Mouse (Mus musculus): Measurements from ENCODE around the gene Rnf41.

Gene Rnf41

DNA sequence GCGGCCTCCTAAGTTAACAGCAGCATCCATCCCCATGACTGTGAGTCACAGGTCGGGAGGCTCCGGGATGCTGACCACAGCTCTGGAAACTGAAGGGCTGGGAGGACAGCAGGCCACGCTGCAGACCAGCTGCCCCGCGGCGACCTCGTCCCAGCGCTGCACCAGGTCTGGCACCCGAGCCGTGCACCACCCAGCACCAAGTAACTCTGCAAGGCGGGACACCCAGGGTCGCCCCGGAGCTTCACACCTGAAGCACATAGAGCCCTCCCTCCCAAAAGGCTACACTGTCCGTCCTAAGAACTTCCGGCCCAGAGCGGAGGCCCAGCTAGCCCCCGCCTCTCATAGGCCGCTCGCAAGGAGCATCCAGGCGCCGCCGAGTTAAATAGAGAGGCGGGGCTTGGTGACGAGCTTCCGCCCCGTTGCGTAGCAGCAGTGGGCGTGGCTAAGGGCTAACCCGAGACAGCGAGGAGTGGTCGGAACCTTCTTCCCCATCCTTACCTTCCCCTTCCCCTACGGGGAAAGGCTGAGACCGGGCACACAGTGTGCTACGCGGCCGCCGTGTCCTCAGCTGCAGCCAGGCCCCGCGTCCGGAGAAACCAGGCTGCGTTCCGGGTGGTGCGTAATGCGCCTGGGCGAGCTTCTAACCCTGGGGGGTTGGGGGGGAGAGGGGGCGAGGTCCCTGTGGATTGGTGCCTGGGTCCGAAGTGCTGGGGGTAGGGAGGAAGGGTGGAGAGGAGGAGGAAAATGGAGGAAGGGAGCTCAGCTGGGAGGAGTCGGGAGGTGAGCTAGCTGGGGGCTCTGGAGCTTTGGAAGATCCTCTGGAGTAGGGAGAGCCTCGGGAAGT is at the start of gene Rnf41, which contains the start of gene Nabp2:
Gene Rnf41 (plus strand): TSS at position 447 of the 844 bp plus-strand sequence.
Gene Nabp2 (minus strand): TSS at position 282 of the 844 bp plus-strand sequence.
- peak; percentile 96 for DNase-seq

DNA sequence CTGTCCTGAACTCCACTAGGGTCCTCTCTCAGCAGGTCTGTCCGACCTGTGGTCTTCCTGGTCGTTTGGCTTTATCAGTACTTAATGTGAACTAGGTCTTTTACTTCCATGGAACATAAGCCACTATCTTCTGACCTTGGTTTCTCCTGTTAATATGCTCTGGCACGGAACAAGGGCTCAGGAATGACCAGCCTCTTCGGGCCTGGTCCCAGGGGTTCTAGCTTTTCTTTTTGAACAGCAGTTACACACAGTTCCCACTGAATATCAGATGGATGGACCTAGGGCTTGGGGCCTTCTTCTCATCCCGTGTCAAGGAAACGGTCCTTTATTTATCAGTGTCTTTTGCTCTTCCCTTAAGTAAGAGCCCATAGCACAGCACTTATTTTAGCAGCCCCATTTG is 49.6 kb upstream of the Rnf41 start:
- no peak for DNase-seq

DNA sequence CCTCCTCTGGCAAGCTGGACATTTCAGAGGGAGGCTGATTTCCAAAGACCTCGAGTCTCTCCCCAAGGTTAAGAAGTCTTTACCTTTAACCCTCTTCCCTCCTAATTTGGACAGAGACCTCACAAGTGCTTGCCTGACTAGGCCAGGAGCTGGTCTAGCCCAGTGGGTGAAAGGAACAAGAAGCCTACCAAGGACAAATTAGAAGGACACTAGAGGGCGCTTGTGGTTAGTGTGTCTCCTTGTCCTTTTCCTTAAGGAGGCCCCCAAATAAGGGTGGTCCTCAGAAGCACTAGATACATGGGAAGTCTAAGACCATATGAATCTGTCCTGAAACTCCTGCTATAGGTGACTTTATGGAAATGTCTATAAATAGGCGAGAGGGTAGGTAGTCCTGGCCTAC is 48.9 kb upstream of the Rnf41 start:
- DNase-seq, result no peak

DNA sequence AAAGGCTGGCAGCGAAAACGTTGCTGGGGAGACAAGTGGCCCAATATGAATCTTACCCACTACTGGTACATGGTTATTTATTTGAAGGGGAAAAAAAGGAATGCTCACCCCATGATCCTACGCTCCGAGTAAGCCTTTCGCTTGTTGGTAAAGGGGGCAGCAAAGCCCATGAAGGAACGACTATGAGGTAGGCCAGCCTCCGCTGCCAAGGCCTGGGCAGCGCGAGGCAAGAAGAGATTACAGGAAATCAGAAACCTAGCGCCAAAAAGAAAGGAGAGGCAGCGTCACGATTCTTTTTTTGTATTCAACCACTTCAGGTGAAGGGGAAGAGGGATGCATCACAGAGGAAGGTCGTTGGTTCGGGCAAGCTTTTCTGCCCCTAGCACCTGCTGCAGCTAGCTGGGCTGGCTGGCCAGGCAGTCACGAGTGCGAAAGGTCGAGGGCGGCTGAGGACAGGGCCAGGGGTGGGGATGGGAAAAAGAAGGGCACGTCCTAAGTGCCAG is 43.5 kb upstream of the Rnf41 start:
- DNase-seq, result no peak

DNA sequence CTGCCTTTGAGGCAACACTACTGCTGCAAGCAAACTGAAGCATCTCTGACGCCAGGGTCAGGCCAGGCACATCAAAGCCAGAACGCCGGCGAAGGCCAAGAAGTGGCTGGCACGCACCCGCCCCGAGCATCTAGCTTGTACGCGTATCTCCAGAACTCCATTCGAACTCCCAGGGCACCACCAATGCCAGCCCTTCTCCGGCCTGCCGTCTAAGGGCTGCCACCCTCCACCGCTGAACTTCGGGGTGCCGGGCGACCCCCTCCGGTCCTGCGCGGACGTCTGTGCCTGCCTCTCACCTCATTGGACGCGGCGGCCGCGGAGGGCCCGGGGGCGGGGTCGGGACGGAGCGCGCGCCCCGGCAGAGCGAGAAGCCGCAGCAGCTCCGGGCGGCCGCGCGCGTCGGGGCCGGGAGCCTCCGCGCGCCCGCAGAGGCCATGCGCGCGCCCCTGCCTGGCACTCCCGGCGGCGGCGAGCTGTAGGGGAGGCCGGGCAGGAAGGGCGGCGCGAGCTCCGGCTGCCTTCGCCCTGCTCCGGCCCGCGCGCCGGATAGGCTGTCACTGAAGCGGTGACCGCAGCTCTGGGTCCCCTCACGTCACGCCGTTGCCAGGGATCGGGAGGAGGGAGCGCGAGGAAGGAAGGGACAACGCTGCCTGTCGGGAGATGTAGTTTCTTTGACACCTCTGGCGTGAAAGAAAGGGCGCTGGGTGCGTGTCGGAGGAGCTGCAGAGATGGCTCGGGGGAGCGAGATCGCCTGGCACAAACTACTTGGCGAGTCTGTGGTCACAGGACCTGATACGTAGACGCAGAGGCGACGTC is 42.8 kb upstream of the Rnf41 start, which contains the start of gene Coq10a:
Gene Coq10a (minus strand): TSS at position 596 of the 816 bp plus-strand sequence.
- peak; percentile 95 for DNase-seq

DNA sequence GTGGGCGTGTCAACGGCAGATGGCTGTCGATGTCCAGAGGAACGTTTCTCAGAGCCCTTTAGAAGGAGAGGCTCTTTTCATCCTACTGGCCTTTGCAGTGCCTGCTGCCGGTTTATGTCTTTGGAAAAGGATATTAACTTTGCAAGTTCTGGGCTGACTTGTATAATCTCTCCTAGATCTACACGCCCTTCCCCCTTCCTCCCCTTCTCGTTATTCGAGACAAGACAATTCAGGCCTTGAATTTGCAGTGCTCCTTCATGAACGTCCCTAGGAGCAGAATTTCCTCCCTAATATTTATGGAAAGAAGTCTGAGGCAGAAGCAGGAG is 42.3 kb upstream of the Rnf41 start:
- no peak for DNase-seq

DNA sequence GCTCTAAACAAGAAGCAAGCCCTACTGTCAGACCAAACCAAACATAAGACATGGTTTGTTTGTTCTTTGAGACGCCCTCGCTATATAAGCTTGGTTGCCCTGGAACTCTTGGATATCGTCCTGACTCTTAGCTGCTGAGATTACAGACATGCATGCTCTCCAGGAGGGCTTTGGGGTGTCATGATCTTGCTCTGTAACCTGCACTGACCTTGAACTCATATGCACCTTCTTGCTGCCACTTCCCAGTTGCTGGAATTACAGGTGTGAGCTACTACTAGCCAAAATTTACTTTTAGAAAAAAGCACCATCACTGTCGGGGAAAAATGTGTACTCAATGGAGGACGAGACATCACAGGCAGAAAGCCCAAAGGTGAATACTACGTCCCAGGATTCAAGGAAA is 41.9 kb upstream of the Rnf41 start:
- no peak for DNase-seq

DNA sequence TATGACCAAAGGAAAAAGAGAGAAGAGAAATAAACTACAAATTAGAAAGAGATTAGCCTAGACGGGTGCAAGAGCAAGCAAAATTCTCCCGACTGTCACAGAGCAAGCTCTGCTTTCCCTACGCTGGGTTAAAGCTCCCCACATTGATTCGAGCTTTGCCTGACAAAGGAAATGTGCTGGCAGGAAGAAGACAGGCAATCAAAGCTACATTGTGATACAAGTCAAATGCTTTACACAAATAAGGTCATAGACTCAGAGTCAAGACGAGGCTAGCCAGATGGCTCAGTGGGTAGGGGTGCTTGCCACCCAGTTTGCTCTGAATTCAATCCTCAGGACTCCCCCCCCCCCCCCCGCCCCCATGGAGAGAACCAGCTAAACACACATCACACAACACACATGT is 41.4 kb upstream of the Rnf41 start:
- DNase-seq, result no peak

DNA sequence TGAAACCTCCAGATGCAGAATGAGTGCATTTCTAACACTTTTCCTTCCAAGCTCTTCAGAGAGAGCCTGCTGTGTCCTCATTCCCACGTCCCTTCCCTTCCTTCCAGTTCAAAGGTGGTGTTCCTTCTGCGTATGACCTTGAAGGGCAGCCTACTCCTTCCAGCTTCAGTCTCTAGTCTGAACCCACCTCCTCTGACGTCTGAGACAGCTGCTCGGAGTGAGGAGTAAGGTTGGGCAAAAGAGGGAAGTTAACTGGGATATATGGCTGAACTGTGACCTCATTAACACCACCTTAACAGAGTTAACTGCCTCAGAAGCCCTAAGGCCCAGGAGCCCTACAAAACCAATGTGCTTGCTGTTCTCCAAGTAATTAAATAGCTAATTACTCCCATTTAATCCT is 40.9 kb upstream of the Rnf41 start:
- no peak for DNase-seq

DNA sequence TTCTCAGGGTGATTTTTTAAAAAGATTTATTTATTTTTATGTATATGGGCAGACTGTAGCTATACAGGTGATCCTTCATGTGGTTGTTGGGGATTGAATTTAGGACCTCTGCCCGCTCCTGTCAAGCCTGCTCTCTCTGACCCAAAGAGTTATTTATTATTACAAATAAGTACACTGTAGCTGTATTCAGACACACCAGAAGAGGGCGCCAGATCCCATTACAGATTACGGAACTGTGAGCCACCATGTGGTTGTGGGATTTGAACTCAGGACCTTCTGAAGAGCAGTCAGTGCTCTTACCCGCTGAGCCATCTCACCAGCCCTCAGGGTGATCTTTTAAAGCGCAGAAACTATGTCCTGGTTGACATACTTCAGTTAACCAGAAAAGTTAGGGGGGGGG is 39.3 kb upstream of the Rnf41 start:
- no peak for DNase-seq

DNA sequence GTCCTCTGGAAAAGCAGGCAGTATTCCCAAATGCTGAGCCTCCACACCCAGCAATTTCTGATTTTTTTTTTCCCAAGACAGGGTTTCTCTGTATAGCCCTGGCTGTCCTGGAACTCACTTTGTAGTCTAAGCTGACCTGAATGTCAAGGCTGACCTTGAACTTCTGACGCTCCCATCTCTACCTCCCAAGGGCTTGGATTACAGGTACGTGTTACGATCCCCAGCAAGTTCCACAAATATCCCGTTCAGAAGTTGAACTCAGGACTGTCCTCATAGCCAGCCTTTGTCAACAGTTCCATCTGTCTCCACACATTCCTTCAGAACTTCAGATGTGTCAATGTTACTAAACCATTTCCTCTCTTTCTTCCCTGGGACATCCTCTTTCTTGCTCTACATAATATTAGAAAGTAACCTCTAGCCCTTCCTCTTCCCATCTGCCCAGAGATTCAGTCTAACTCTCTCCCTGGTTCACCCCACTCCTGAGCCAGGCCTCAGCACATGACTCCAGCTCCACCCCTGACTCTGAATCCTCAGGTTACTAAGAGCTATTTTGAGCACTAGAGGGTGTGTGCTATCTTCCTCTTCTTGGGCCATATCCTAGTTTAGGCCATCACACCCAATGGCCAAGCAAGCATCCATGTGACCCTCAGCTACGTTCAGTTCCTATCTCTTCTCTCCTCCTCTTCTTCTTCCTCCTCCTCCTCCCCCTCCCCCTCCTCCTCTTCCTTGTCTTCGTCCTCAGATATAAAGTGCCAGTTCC is 38.3 kb upstream of the Rnf41 start:
- DNase-seq, result no peak

DNA sequence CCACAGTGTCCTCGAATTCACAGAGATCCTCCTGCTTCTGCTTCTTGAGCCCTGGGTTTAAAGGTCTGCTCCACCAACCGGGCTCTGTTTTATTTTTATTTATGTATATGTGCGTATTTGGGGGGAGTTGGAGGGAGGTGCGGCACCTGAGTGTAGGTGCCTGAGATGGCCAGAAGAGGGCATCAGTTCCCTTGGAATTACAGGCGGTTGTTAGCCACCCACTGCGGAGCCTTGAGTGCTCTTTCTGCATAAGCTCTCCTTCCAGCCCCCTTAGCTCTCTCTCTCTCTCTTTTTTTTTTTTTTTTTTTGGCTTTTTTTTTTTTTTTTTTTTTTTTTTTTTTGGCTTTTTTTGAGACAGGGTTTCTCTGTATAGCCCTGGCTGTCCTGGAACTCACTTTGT is 37.1 kb upstream of the Rnf41 start:
- DNase-seq, result no peak

DNA sequence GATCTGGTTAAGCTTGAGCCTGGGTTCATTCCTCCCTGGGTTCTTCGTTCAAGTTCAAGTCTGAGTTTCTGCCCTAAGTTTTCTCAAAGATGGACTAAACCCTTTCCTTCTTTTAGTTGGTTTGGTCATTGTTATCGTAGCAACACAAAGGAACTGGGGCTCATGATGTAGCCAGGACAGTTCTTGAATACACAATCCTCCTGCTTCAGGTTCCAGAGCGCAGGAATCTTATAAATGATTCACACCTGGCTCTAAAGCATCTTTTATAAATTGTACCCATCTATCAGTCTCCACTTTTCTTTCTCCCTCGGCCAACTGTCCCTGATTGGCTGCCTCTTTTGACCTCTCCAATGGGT is 35.4 kb upstream of the Rnf41 start:
- DNase-seq, result no peak

DNA sequence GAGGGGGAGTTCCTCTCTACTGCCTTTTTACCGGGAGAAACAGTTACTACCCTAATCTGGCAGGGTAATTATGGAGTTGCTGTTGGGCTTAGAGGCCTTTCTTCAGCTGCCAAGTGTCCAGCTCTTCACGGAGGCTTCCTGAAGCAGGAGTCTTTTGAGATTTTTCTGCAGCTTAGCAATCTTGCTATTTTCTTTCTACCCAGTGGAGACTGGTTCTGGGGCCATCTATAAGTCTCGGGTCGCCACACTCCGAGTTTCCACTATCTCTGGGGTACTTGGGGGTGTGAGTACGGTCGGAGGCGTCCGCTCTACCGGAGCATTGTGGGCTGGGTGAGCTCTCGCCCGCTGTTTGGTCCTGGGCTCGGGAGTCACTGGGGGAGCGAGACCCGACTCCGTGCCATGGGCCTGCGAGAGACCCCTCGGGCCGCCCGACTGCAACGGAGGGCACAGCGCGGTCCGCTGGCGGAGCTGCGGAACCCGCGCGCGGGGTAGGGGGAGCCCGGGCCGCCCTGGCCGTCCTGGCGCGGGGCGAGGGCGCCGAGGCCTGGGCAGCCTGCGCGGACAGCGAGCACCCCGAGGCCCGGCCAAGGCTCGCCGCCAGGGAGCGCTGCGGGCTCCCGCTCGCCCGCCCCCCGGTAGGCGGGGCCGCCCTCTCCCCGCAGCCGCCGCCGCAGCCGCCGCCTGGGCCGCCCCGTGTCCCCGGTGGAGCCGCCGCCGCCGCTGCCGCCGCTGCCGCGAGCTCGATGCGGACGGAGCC is 34.8 kb upstream of the Rnf41 start, which contains the start of gene Ankrd52:
Gene Ankrd52 (plus strand): TSS at position 661 of the 757 bp plus-strand sequence.
- peak; percentile 83 for DNase-seq

DNA sequence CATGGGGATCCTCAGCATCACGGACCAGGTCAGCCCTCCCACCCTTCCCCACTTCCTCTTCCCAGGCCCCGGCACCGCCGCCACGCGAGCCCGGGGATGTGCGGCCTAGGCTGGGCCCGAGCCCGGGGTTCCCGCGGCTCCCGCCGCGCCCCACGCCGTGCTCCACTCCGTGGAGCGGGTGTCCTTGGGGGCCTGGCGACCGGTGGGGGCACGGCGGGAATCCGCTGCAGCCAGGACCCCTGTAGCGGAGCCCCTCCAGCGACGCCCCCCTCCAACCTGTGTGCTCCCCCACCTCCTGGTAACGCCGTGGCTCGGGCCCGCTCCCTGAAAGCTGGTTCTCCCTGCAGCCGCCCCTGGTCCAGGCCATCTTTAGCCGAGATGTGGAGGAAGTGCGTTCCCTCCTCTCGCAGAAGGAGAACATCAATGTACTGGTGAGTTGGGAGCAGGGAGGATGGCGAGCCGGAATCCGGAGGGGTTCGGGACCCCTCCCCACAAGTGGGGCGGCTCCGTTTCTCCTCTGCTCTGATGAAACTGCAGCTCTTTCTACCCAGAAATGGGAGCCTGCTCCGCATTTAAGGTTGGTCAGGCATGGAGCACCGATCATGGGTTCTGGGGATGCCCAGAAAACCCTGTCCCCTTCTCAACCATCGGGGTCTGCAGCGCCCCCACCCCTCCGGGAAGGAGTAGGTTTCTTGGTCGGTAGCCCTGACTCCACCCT is 34.1 kb upstream of the Rnf41 start:
- peak; percentile 37 for DNase-seq

DNA sequence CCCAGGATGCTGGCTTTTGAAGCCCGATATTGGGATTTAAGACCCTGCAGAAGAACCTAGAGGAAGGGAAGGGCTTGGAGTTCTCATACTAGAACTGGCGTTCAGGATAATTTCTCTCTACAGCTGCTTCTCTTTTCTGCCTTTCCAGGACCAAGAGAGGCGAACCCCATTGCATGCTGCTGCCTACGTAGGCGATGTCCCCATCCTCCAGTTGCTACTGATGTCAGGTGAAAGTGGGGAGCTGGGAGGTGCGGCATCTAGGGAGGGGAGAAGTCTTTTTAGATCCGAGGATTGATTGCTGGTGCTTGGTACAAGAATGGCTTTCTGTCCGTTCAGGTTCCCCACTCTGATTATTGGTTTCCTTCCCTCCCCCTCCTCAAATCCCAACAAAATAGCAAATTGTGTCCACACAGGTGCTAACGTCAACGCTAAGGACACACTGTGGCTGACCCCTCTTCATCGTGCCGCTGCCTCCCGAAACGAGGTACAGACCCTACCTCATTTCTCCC is 33.5 kb upstream of the Rnf41 start:
- peak; percentile 42 for DNase-seq

DNA sequence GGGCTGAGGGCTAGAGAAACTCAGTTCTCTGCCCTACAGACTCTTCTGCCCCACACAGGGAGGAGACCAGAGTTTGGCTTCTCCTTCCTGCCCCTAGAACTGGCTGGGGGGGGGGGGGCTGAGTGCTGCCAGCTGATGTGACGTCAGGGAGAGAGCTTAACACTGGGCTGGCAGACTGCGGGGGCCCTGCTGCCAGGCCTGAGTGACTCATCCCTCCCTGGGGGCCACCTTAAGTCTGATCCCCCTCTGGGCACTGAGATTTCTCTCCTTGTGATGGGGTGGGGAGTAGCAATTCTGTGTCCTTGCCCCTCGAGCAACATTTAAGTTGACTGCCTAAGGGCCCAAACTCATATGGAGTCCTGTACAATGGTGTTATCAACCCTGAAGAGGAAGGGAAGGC is 33.0 kb upstream of the Rnf41 start:
- peak; percentile 52 for DNase-seq

DNA sequence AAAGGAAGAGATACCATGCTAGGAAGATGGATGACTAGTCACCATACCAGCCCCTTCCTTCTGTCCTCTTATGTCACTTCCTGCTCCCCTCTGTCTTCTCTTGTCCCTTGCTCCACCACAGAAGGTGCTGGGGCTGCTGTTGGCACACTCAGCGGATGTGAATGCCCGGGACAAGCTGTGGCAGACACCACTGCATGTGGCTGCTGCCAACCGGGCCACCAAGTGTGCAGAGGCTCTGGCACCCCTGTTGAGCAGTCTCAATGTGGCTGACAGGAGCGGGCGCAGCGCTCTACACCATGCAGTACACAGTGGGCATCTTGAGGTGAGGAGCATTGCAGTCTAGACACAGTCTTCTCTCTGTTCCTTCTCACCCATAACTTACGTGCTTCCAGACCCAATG is 32.2 kb upstream of the Rnf41 start:
- peak; percentile 32 for DNase-seq

DNA sequence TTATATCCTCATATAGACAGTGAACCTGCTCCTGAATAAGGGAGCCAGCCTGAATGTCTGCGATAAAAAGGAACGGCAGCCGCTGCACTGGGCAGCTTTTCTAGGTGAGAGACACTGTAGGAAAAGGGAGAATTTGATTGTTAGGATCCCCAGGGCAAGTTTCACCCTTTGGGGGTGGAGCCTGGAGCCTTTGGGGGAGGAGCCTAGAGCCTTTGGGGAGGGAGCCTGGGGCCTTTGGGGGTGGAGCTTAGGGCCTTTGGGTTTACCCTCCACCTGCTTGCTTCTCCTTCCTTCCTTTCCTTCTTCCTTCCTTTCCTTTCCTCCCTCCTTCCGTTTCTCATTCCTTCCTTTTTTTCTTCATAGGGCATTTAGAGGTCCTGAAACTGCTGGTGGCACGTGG is 30.9 kb upstream of the Rnf41 start:
- DNase-seq, result no peak

DNA sequence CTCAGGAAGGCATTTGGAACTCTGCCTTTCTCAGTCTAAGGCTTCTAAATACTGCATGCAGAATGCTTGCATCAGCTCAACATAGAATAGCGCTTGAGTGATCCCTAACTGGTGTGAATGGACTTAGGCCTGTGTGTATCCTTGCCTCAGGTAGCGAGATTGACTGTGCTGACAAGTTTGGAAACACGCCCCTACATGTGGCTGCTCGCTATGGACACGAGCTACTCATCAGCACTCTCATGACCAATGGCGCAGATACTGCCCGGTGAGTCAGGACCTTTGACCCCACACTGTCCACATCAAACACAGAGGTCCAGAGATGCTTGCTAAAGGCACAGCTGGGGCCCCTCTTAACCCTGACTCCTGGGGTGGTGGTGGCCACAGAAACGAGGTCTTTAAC is 29.0 kb upstream of the Rnf41 start:
- DNase-seq, result no peak

DNA sequence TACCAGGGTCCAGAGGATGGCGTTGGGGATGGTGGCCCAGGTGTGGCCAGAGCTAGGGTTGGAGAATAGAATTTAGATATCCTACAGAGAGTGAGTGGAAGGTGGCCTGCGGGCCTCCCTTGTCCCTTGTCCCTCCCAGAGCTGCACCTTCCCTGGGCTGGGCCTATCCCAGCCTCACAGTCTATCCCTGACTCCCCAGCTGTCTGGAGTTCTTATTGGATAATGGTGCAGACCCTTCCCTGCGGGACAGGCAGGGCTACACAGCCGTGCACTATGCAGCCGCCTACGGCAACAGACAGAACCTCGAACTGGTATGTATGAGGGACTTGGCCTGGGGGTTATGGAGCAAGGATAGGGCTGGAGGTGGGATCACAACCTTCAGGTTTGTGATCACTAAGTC is 25.6 kb upstream of the Rnf41 start:
- no peak for DNase-seq

All from right cerebral cortex, adult 18-20 months (tissue).